Mouse (Mus musculus): ENCODE results near the gene Cd19.

DNA sequence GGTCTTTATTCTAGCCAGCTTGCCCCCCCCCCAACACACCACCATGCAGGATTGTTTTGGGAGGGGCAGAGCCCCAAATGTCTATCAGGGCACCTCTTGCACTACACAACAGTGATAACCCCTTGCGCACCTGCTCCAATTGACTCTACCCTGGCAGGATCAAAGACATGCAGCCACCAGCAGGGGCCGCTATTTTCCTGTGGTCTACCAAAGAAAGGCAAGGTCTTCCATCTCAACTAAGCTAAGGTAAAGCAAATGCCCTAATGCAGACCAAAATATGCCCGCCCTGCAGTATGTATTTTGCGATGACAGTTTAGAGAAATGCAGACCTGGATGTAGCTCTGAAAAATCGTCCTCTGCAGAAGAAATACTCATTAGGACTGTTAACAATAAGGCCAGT is 15.1 kb downstream of the Cd19 start:
- TF ChIP-seq TCF12 (IDR thresholded peaks at IDR 0.05; ENCODE audit: low read depth, low read length) (no peak), MEF2A (IDR thresholded peaks at IDR 0.05; ENCODE audit: extremely low read depth, insufficient replicate concordance, low read depth, low read length, poor library complexity, severe bottlenecking) (no peak), GATA1 (IDR thresholded peaks at IDR 0.05; ENCODE audit: low read depth, low read length) (no peak), MAFK (IDR thresholded peaks at IDR 0.05; ENCODE audit: borderline replicate concordance, low read depth, low read length) (no peak), BHLHE40 (IDR thresholded peaks at IDR 0.05; ENCODE audit: borderline replicate concordance, low read depth, low read length) (no peak), ZNF384 (IDR thresholded peaks at IDR 0.05; ENCODE audit: low read depth, low read length) (no peak), UBTF (IDR thresholded peaks at IDR 0.05; ENCODE audit: borderline replicate concordance, insufficient read depth, low read depth, low read length) (no peak)
